Mouse (Mus musculus) embryonic fibroblast, embryonic 13.5 days (primary cell): ENCODE measurements around the gene Gimap8.

ENCODE experiments used
- CTCF ChIP-seq: IDR thresholded peaks from 2 replicates; pipeline ENCODE4 v1.5.1; 2011; ENCODE audit warnings: mild to moderate bottlenecking, control low read depth, low read length, moderate library complexity, borderline replicate concordance; ENCODE audit not compliant: insufficient read depth
- POLR2A ChIP-seq: IDR thresholded peaks from 2 replicates; pipeline ENCODE4 v1.6.1; 2011; ENCODE audit warnings: low read depth, mild to moderate bottlenecking, control low read depth, low read length, moderate library complexity

DNA sequence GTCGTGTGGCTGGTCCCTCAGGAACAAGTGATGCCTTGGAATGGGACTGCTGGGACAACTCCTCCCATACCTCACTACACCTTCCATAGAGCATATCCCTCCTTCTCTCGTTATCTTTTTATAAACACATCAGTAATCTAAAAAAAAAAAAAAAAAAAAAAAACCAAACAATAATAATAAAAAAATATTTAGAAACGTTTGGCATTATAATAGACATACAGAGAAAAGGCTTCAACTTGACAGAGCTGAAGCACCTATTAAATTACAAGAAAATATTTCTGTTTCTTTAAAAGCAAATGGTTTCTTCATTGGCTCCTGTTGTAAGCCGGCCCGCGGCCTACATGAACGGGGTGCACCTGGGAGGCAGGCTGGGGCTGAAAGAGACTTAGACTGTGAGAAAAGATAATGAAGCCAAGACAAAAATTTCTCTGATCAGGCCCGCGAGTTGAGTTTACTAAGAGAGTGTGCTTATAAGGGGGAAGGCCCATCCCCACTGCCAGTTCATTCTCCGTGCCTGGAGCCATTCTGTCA lies 28.4 kb downstream of the Gimap8 start:
- TF ChIP-seq CTCF = no peak
- no peak for TF ChIP-seq POLR2A
